Mouse (Mus musculus): ENCODE measurements around the gene Syce1.

Gene Syce1

DNA sequence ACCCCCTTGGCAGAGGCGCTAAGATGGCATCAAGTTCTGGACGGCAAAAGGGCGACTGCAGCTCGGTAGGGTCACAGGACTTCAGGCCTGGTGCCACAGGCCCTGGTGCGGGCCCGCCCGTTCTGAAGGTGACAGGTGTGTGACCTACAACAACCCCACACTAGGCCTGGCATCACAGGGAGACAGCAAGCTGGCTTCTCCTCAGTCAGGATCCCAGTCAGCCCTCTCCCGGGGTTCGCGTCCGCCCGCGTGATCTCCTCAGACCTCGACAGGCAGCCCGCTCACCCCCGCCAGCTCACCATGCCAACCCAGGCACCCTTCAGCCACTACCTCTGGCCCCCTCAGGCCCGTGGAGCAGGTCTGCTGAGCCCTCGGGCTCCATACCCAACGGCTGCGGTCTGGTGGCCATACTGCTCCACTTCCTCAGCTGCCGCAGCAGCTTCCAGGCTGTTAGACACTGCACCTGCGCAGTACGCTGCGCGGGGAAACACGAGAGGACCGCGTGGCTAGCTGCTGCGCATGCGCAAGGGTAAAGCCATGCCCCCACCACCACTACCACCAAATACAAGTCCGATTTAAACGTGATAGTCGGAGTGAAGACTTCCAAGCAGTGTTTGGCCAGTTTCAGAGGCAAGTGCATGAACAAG lies at the start of gene Syce1:
Syce1 (minus strand) TSS at position 447 of the 647 bp plus-strand sequence.
- no peak for ATAC-seq (ENCODE audit: low TSS enrichment)

DNA sequence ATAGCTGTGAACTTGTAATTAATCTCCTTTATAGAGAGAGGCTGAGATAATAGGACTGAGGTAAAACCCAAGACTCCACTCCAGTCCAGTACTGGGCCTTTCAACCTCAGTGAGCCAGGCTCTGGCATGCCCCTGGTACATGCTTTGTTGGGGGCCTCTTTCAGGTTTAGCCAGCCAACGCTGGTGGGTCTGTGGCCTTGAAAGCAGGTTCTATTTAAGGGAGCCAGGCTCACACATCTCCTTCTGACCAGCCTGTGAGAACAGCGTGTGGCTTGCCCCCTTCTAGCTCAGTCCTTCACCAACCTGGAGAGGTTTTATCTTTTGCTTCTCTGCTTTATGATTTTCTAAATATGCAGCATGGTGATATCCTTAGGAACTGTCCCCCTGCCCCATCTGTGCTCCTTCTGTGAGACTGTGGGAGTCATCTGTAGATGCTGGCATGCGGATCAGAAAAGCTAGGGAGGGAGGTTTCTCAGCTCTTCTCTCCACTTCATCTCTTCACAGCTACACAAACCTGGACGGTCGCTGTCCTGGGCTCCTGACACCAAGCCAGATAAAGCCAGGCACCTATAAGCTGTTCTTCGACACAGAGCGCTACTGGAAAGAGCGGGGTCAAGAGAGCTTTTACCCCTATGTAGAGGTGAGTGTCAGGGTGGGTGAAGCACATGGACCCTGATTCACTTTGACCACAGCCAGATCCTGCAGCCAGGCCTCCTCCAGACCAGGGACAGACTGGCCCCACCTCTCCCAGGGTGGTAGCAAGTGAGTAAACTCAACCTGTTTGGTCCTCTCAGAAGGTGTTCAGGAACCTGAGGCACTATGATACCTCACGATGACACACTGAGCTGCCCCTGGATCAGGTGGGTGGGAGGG lies 48.8 kb upstream of the Syce1 start:
- ATAC-seq (ENCODE audit: low TSS enrichment), result peak; percentile 68

DNA sequence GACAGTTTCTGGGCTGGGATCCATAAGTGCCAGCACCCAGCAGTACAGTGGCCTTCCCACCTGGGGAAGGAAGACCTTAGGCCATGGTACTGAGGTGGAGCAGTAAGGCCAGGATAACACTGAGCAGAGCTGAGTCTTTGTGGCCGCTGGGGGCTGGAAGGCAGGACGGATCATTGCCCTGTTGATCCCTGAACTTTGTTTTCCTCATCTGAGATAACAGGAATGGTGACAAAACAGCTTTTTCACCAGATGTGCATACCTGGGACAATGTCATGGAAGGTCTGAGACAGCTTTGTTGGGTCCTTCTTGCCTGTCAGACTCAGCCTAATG lies 48.1 kb upstream of the Syce1 start:
- no peak for ATAC-seq (ENCODE audit: low TSS enrichment)

DNA sequence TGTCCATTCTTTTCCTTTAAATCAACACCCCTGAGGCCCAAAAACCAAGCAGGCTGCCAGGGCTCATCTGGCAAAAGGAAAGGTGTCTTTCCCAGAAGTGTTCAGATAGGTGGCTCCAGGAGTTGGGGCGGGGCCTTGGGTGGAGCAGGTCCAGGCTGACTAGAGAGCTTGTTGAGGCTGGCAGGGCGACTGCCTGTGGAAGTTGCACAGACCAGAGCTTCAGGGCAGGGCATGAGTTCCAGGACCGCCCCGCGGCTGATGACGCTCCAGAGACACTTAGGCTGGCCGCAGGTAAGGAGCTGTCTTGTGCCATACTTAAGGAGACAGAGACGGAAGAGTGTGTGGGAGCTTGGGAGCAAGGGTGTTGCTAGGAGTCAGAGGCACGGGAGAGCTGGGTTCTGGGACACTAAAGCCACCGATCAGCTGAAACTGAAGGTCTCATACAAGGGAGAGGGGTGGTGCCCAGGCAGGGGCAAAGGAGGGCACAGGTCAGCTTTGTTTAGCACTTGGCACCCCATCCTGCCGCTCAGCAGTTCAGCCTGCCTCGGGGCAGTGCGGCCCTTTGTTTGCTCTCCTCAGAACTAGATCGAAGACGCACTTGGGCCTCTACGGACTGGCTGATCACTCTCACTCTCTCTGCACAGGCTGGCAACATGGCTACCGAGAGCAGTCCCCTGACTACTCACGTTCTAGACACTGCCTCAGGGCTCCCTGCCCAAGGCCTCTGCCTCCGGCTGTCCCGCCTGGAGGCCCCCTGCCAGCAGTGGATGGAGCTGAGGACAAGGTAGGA lies 47.5 kb upstream of the Syce1 start, which contains the start of gene Urah:
Urah (plus strand) TSS at position 51 of the 790 bp plus-strand sequence.
- ATAC-seq (ENCODE audit: low TSS enrichment), result no peak

DNA sequence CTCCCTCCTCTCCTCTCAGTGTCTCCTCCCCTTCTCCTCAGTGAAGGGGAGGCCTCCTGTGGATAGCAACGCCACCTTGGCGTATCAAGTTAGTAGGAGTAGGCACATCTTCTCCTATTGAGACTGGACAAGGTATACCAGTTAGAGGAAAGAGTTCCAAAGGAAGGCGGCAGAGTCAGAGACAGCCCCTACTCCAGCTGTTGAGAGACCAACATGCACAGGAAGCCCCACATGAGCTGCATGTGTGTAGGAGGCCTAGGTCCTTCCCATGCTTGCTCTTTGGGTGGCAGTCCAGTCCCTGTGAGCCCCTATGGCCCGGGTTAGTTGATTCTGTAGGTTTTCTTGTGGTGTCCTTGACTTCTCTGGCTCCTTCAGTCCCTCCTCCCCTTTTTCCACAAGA lies 45.7 kb upstream of the Syce1 start:
- ATAC-seq (ENCODE audit: low TSS enrichment), result no peak

DNA sequence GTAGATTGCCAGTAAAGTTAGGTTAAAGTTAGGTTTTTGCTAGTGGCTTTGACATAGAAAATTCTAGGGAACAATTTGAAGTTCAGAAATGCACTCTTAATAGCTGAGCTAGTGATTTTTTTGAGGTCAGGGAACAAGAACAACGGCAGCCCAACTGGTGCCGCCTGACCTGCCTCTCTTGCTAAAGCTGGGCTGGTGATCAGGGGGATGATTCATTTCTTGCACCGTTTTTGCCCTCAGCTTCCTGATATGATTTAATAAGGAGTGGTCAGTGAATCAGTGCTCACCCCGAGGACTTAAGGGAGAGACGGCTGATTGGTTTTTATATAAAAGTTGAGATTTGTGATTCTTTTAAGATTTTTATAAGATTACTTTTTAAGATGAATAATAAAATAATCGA lies 43.8 kb upstream of the Syce1 start:
- ATAC-seq (ENCODE audit: low TSS enrichment), result no peak

DNA sequence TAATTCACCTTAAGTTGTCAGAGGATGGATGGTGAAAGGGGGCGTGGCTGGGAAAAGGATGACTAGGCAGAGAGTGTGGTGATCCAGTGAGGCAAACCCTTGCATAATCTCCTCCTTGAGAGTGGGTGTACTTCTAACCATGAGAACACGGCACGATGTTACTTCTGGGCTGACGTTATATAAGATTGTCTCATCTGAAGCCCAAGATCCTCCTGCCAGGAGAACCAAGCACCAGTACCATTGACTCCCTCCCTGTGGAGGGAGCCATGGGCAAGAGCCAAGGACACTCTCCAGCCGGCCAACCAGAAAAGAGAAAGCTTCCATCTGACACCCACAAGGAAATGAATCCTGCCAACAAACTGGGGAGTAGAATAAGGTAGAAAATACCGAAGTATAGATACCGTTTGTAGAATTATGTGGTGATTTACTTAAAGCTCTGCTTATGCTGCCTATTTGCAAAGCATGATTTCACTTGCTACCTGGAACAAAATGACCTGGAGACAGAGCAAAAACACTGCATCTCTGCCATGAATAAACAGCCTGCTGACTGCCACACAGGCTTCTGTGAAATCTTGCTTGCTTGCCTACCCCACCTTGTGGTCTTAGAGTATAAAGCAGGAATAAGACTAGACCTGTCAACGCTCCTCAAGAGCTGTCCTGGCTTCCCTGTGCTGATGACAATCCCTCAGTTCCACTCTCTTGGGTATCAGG lies 40.7 kb upstream of the Syce1 start:
- peak; percentile 96 for ATAC-seq (ENCODE audit: low TSS enrichment)

DNA sequence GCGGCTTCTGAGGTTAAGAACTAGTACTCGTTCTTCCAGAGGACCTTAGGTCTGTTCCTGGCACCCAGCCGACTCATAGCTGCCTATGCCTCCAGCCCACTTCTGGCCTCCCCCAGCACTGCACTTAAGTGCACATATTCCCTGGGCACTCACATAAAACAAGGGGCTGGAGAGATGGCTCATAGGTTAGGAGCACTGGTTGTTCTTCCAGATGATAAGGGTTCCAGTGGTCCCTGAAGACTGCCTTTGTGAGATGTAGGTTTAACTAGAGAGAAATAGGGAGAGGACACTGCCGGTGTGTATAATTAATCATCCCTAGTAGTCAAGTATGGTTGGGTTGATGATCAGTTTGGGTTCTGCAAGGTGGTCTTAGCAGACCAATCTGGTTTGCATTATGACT lies 35.1 kb upstream of the Syce1 start:
- ATAC-seq (ENCODE audit: low TSS enrichment), result no peak

DNA sequence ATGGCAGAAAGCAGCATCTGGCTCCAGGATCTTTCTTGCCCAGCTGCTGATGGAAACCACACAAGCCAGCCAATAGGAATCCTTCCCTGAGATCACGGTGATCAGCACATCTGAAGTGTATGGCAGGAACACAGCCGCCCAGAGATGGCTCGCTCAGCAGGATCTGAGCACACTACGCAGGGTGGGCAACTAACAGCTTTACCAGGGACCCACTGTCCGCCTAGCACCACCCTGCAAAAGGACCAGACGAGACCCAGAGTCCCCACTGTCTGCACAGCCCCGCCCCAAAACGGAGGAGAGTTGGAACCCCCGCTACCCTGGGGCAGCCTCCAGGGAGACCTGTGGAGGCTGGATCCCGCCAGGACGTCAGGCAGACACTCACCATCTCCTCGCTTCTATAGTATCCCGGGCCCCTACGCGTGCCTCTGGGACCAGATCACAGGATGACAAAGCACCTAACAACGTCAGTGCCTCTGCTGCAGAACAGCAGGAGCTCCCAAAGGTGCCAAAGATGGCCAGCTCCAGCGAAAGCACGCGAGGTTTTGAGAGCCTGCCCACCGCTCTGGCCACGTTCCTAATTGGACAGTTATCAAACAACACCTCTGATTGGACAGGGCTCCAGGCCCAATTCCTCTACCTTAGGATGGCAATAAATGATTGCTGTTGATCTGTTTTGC lies 34.1 kb upstream of the Syce1 start, which contains the start of gene Zfp941:
Zfp941 (minus strand) TSS at position 526 of the 677 bp plus-strand sequence.
- ATAC-seq (ENCODE audit: low TSS enrichment), result peak; percentile 83

DNA sequence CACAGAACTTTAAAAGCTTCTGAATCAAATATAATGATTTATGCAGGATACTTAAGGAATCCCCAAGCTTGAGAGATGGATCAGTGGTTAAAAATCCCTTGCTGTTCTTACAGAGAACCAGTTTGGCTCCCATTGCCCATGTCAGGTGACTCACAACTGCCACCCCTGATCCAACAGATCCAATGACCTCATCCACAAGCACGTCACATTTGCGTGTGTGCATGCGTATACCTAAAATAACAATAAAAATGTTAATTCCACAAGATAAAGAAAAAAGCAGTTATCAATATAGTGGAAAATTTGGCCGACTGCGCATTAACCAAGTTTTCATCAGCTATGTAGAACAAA lies 33.6 kb upstream of the Syce1 start:
- ATAC-seq (ENCODE audit: low TSS enrichment), result peak; percentile 27; the same call in 1 of the 2 replicates

DNA sequence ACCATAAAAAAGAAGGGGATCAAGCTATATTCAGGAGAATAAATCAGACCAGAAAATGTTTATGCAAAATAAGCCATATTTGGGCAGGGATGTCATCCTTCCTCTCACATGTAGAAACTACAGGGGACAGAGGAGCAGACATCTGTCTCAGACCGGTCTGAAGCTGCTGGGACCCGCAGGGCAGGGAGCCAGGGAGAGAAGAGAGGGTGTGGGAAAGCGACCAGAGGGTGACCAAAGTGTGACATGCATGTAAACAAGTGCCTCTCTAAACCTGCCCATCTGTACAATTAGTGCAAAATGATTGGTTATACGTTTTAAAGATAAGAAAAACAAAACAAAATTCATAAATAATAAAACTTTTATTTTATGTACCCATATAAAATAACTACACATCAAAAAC lies 32.5 kb upstream of the Syce1 start:
- ATAC-seq (ENCODE audit: low TSS enrichment), result no peak

DNA sequence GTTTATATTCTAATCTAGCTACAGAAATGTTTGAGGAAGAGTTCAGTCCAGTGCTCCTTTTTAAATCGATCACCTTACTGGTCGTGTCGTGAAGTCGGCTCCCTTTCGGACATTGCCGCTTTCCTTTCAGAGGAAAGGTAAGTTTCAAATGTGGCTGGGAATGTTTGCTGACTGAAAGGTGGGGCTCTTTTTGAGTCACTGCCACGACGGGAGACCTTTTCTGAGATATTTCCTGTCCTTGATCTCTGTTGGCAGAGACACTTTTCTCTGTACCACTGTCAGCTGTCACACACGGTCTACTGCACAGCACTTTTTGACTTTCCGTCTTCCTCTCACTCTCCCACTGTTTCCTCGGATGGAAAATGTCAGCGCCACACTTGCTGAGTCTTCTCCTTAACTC lies 25.2 kb upstream of the Syce1 start:
- no peak for ATAC-seq (ENCODE audit: low TSS enrichment)

DNA sequence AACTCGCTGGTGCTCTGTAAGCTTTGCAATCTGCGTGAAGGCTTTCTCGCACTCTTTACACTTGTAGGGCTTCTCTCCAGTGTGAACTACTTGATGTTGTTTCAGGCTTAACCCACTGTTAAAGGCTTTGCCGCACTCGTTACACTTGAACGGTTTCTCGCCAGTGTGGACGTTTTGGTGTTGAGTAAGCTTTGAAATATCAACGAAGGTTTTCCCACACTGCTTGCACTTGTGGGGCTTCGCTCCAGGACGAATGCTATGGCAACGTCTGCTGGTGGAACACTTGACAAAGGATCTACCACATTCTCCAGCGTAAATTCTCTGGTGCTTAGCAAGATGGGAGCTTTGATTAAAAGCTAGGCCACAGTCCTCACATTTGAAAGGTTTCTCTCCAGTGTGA lies 24.1 kb upstream of the Syce1 start:
- ATAC-seq (ENCODE audit: low TSS enrichment), result no peak

DNA sequence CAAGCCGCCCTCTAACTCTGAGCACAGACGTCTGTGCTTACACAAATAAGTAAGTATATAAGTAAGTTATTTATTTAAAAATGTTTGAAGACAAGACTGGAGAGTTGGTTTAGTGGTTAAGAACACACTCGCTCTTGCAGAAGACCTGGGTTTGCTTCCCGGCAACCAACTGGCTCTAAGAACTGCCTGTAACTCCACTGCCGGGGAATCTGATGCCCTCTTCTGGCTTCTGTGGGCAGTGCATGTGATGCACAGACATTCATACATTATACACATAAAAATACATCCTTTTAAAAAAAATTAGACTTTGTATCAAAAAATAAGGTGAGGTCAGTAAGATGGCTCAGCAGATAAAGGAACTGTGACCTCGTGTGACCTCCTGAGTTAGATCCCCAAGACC lies 22.8 kb upstream of the Syce1 start:
- ATAC-seq (ENCODE audit: low TSS enrichment), result no peak

DNA sequence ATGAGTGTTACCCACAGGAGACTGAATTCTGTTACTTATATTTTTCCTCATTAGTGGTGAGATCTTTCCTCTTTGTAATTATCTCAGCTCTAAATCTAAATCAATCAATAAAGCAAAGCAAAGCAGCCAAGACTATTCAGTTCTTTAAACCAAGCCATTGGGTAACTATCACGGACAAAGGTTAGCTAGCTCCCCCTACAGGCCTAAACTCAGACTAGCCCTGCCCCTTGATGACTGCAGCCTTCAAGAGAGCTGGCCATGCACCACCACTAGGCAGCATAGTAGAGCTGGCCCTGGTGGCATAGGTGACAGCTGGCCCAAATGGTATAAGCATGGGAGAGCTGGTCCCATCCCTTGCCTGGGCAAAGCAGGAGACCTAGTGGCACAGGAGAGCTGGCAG lies 18.1 kb upstream of the Syce1 start:
- ATAC-seq (ENCODE audit: low TSS enrichment), result peak; percentile 92

DNA sequence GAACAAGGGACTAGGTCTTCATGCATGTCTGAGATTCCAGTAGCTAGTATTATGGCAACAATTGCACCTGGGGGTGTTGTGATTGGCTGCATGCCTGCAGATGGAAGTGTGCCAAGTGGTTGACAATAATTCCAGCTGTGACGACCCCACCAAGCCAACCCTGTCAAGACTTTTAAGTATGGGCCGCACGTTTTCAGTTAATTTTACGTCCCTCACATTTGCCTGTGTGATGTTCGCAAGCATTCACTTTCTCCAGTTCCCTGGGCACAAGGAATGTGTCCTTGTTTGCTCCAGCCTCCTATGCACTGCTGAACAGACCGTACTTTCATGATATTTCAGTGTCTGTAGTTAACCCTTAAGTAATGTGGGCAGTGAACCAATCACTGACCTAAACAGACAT lies 15.0 kb upstream of the Syce1 start:
- no peak for ATAC-seq (ENCODE audit: low TSS enrichment)

DNA sequence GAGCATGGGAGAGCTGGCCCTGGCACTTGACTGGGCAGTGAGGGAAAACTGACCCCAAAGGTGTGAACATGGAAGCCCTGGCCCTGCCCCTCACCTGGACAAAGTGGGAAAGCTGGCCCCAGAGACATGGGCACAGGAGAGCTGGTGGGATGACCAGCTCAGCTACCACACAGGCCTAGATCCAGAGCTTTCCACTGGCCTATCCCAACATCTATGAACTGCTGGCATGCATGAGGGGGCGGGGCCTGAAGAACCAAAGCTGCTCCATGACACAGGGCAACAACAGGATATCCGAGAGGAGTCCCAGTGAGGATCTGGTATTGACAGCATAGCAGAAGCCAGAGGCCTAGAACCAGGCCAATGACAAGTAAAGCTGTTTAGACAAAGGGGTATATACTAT lies 10.6 kb upstream of the Syce1 start:
- ATAC-seq (ENCODE audit: low TSS enrichment), result no peak

DNA sequence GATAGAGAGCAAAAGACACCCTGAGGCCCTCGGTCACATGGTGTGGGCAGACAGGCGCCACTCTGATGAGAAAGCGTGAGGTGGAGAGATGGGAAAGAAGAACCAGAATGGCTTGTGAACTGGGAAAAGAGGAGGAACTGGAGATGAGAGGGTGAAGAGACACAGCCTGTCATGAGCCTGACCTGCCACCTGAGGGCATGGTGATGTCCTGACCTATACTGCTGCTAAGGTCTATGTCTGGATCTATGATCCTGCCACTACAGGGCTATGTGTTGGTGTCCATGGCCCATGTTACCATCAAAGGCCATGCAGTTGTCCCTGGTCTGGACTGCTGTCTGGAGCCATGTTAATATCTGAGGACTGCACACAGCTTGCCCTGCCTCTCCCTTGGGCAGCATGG lies 10.0 kb upstream of the Syce1 start:
- ATAC-seq (ENCODE audit: low TSS enrichment), result no peak

DNA sequence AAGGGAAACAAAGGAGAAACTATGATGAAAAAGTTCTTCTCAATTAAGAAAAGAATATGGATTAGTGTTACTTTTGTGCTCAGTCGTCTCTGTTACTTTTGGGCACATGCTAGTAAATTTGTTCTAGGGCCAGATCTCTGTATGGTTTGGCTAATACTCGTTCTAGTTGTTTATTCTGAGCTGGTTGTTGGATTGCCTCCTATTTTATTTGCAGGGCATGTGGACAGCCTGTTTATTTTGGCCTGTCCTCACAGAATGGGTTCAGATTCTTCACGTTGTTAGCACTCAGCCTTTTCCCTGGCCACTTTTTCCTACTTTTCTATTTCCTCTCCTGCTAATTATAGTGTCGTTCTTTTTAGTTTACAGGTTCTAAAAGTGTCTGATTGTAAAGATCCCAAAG lies 5.9 kb upstream of the Syce1 start:
- ATAC-seq (ENCODE audit: low TSS enrichment), result no peak

DNA sequence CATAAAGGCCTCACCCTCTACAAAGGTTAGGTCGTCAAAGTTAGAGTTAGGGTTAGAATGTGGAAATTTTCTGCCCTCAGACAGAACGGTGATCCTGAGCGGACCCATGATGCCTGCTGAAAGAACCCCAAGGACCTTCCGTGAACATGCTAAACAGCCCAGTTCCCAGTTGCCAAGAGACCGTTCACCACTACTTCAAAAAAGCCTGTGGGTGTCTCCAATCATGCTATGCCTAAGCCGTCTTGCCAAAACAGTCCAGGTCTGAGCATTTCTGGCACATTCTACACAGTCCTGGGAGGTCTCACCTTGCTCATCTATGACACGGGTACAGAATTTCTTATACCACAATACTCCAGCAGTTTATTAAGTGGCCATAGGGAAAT lies 392 bp upstream of the Syce1 start:
- ATAC-seq (ENCODE audit: low TSS enrichment), result no peak

DNA sequence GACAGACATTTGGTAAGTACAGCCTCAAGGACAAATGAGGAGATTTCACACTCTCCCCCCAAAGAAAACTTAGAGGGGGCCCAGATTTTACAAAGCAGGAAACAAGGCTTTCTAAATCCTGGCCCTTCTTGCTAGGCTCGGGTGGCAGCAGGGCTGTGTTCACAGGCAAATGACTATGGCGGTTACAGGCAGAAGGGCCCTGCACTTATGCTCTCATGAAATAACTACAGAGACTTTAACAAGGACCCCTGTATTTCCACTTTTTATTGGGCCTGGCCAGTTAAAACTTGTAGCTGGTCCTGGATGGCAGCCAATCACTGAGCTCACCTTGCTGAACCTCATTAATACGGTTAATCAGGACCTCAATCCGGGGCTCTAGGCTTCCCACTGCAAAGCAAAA lies 7.1 kb downstream of the Syce1 start:
- ATAC-seq (ENCODE audit: low TSS enrichment), result no peak

Data from frontal cortex, adult (tissue).